Mouse (Mus musculus) heart, embryonic 16.5 days (tissue): Measurements from ENCODE around the gene Pigb. TPM values are rescaled to one million over a fixed set of nuclear protein-coding genes. Genes with fewer than 3 reads are reported as not detected.

Experiments
- ATAC-seq: fragments of 200-750 bp; cut with Nextera tagmentation; replicated peaks from 2 replicates; pipeline ENCODE4 v1.8.0; 2017; ENCODE audit warnings: moderate number of reproducible peaks; ENCODE audit not compliant: insufficient read depth, low FRiP score; ENCODE audit errors: extremely low read depth
- H3K27ac ChIP-seq: fragments of 300-500 bp; sonication (generic); 2 replicates; pipeline ENCODE4 v1.5.1; 2014; ENCODE audit warnings: mild to moderate bottlenecking, low read length, control low read depth, moderate library complexity
- H3K27me3 ChIP-seq: fragments of 300-500 bp; sonication (generic); 2 replicates; pipeline ENCODE4 v1.6.1; 2014; ENCODE audit warnings: low read length, mixed read lengths; ENCODE audit not compliant: control insufficient read depth, insufficient read depth
- H3K36me3 ChIP-seq: fragments of 300-500 bp; sonication (generic); 2 replicates; pipeline ENCODE4 v1.6.1; 2014; ENCODE audit not compliant: control insufficient read depth, insufficient read depth
- H3K4me1 ChIP-seq: fragments of 300-500 bp; sonication (generic); 2 replicates; pipeline ENCODE4 v1.6.1; 2014; ENCODE audit warnings: low read length, mixed read lengths; ENCODE audit not compliant: control insufficient read depth, insufficient read depth
- H3K4me2 ChIP-seq: fragments of 300-500 bp; sonication (generic); 2 replicates; pipeline ENCODE4 v1.6.1; 2014; ENCODE audit warnings: low read depth, mild to moderate bottlenecking, control low read depth, low read length
- H3K4me3 ChIP-seq: fragments of 300-500 bp; sonication (generic); 2 replicates; pipeline ENCODE4 v1.5.1; 2014; ENCODE audit warnings: mild to moderate bottlenecking, control low read depth, low read length
- H3K9ac ChIP-seq: fragments of 300-500 bp; sonication (generic); 2 replicates; pipeline ENCODE4 v1.6.1; 2014; ENCODE audit warnings: low read length, control low read depth
- H3K9me3 ChIP-seq: fragments of 300-500 bp; sonication (generic); replicated peaks from 2 replicates; pipeline ENCODE4 v1.6.1; 2016; ENCODE audit warnings: low read length; ENCODE audit not compliant: control insufficient read depth
- WGBS: fragments of 180-500 bp; shearing (Covaris S2); extraction: QIAGEN DNeasy Blood & Tissue Kit; methylation state at CpG from one replicate; pipeline ENCODE4 v1.1.7; 2014; 5-methylcytosine and 5-hydroxymethylcytosine counted together
- microRNA-seq: library from miRNA; unstranded; fragments of <30 nt; microRNA quantifications from one replicate; pipeline ENCODE4, GENCODE M21; 2017
- polyA plus RNA-seq: library from polyadenylated mRNA; unstranded; fragments of >200 nt; fragmentation: Nextera tagmentation; extraction: Ambion mirVana; gene quantifications from 2 replicates; pipeline ENCODE4 v1.2.1, GENCODE M21; 2015

Pigb gene
- polyA plus RNA-seq, 1 experiment from 2014 or later, result 7.5 TPM

DNA sequence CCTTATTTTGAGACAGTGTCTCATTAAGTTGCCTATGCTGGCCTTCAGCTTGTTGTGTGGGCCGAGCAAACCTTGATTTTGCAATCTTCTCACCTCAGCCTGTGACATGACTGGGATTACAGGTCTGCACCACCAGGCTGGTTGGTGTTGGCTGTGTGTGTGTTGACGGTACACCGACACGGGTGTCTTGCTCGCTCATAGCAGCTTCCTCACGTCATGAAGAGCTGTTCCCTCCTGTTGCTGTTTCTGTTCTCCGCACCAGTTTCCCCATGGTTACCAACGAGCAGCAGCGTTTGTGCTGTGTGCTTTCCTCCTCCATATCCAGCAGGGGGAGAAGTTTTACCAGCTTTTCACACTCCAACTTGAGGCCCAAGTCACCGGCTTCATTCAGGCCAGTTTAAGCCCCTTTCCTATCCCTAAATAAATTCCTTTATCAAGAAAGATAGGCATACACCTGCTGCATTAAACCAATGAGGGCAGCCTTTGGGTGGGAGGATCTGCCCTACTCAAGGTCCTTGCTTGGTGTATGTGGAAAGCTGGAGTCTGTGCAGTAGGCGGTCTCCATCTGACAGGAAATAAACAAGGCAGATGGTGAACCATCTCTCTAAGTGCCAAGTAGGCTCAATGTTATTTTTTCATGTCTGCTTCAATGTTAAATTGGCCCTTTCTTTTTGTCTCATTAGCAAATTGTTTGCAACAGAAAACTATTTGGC, 71.7 kb downstream of the Pigb start:
- Histone ChIP-seq H3K4me3 (no peak overlapping the region), H3K9ac (no peak overlapping the region), H3K4me1 (no peaks in the 10 kb centered on the region), H3K27ac (no peak overlapping the region), H3K36me3 (no peaks in the 10 kb centered on the region), H3K27me3 (no peaks in the 10 kb centered on the region), H3K9me3 (no peaks in the 10 kb centered on the region), H3K4me2 (no peak overlapping the region)
- peak; percentile 52; the same call in 1 of the 2 replicates for ATAC-seq
- 29% methylated on average over 11 of the region's 11 CpGs for WGBS

DNA sequence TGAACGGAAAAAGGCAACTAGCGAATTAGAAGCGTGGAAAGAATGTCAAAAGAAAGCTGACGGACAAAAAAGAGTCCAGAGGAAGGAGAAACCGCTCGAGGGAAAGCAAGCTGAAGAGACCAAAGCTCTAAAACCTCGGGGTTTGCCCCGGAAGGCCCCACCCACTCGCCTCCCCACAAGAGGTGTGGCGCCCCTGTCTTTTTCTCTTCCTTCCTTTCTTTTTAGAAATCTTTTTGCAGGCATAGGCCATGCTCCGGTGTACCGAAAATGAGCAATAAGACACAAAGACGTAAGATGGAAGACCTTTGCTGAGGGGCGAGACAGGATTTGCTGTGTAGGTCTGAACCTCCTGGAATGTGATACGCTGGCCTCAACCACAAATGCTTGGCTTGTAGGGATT, 78.2 kb downstream of the Pigb start:
- Histone ChIP-seq H3K4me3 (no peak overlapping the region), H3K36me3 (no peaks in the 10 kb centered on the region), H3K4me2 (no peak overlapping the region), H3K27me3 (no peaks in the 10 kb centered on the region), H3K27ac (no peak overlapping the region), H3K9ac (no peak overlapping the region), H3K4me1 (no peaks in the 10 kb centered on the region), H3K9me3 (no peaks in the 10 kb centered on the region)
- 72% methylated on average over 15 of the region's 15 CpGs for WGBS
- no peak for ATAC-seq

- Histone ChIP-seq H3K27ac (no peak overlapping the region), H3K4me1 (no peaks in the 10 kb centered on the region), H3K4me3 (no peak overlapping the region), H3K9ac (no peak overlapping the region), H3K27me3 (no peaks in the 10 kb centered on the region), H3K4me2 (no peak overlapping the region), H3K9me3 (no peaks in the 10 kb centered on the region), H3K36me3 (no peaks in the 10 kb centered on the region)
- WGBS, result 57% methylated on average over 8 of the region's 8 CpGs
- no peak for ATAC-seq
These were observed 78.8 kb downstream of the Pigb start for GRCm38 (mm10) chr9:72961346-72961745.

- H3K9me3 ChIP-seq, result no peaks in the 10 kb centered on the region
- H3K27ac ChIP-seq, result peak within 1 kb of the TSS; percentile 11; the same call in 1 of the 2 replicates
- peak within 1 kb of the TSS; percentile 88 for H3K4me2 ChIP-seq
- H3K4me3 ChIP-seq, result peak within 1 kb of the TSS; percentile 84
- peak; percentile 84 for ATAC-seq
- no peaks in the 10 kb centered on the region for H3K36me3 ChIP-seq
- no peaks in the 10 kb centered on the region for H3K27me3 ChIP-seq
- H3K4me1 ChIP-seq, result no peaks in the 10 kb centered on the region
- peak within 1 kb of the TSS; percentile 77 for H3K9ac ChIP-seq
- WGBS, result 3% methylated on average over 43 of the region's 43 CpGs
These were observed 81.4 kb downstream of the Pigb start, which contains the start of the genes Dyx1c1 and Gm44503 for GRCm38 (mm10) chr9:72958521-72959450. TSS of gene Dyx1c1 (plus strand) at chr9:72958785. TSS of gene Gm44503 (plus strand) at chr9:72958852.

Small RNA genes lying within 50 kb of the gene (microRNA-seq; reads per million reads assigned to microRNA genes)
- not detected for gene Gm27353

Other genes with a start within 250 kb of the Pigb start
- 0.29 TPM in 2 replicates for gene Prtg, start 233.5 kb downstream of the Pigb start, polyA plus RNA-seq
- gene Pygo1, start 114.7 kb downstream of the Pigb start, polyA plus RNA-seq, result 1.9 TPM in 2 replicates
- 0.45 and 0.84 TPM in 2 replicates for gene Dyx1c1, start 81.6 kb downstream of the Pigb start, polyA plus RNA-seq
- not detected in 2 replicates for gene Gm44503, start 81.5 kb downstream of the Pigb start, polyA plus RNA-seq
- gene Ccpg1os, start 55.0 kb downstream of the Pigb start, polyA plus RNA-seq, result 16.2 and 16.4 TPM in 2 replicates
- 30.0 and 35.8 TPM in 2 replicates for gene Ccpg1, start 54.9 kb downstream of the Pigb start, polyA plus RNA-seq
- gene Rab27a, start 4.5 kb upstream of the Pigb start, polyA plus RNA-seq, result 7.7 and 11.5 TPM in 2 replicates
- 0.18 TPM in 1 of 2 replicates, not detected in the other for gene Khdc3, start 61.5 kb upstream of the Pigb start, polyA plus RNA-seq
- not detected in 2 replicates for gene Gm20509, start 62.1 kb upstream of the Pigb start, polyA plus RNA-seq
- 78.8 and 86.3 TPM in 2 replicates for gene Rsl24d1, start 73.0 kb upstream of the Pigb start, polyA plus RNA-seq